Mouse (Mus musculus): Measurements from ENCODE around the gene Hnrnph1.
A peak's percentile ranks its signal among the peaks of the same experiment; 100 is the strongest.

Gene Hnrnph1

DNA sequence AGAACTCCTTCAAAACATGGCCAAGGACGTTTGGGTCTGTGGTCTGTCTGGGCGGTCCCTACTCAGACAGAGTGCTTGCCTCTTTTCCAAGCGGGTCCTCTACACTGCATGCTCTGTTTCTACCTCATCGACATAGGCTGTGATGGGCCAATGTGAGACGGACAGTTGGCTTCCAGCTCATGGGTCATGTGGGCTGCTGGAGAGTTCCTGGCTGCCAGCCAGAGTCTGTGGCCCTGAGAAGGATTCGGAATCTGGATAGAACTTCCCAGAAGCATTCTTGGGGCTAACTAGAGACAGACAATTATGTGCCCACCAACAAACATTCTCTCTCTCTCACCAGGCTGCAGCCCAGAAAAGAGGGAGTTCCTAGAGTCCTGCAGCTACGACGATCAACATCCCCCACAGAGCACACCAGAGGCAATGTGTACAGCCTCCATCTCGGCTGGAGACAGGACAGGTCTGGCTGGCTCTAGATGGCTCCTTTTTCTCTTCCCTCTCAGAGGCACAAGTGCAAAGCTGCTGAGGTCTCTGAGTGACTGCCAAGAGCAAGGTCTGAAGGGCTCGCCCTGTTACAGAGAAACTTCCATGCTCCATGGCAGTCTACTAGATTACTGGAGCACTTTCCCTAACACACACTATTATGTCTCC lies 26.7 kb downstream of the Hnrnph1 start:
- no peak for DNase-seq (ENCODE audit: low spot score)

DNA sequence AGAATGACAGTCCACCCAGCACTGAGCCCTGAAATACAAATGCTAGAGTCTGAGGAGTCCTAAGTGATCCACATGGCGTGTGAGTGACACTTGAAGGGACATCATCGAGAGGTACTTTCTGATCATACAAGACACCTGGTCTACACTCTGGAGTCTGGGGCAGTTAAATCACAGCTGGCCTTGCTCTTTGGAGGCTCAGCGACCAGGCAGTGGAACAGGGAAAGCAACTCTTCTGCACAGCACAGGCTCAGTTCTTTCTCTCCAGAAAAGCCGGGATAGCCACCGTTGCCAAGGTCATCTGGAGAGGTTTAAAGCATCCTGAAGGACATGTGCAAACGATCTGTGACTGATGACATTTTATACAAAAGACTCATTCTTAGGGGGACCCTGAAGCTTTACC lies 30.4 kb downstream of the Hnrnph1 start:
- DNase-seq (ENCODE audit: low spot score): peak; percentile 44

DNA sequence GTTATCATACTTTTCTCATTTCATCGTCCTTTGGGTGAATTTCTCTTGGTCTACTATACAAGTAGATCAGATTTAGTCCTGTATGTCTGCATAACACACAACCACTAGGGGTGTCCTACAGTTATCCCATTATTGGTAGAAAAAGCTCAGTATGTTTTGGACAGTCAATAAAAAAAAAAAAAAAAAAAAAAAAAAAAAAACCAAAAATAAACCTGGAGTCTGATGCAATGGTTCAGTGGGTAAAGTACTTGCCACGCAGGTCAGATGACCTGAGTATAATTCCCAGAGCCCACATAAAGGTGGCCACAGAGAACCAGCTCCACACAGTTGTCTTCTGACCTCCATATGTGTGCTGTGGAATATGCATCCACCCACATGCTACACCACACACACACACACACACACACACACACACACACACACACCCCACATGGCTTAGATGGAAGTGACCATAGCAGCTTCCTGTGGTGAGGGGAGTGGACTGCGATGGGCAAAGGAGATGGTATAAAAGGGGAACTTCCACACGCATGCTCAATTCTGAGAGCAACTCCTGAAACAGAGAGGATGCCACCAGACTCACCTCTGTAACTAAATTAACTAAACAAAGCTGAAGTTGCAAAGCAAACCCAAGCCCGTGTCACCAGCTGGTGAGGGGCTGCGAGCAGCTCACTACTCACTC lies 38.9 kb downstream of the Hnrnph1 start:
- DNase-seq (ENCODE audit: low spot score): no peak

DNA sequence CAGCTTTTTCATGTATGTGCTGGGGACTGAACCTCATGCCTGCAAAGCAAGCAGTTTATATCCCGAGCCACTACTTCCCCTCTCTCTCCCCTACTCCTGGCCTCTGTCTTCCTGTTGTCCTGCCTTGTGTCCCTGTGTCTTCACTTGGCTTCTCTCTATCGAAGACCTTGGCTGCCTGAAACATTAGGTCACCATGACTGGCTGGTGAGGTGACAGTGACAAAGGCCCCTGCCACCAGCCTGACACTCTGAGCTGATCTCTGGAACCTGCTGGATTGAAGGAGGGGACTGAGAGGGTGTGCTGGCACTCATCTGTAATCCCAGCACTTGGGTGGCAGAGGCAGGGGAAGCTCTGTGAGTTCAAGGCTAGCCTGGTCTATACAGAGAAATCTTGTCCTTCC lies 41.1 kb downstream of the Hnrnph1 start:
- DNase-seq (ENCODE audit: low spot score): no peak

DNA sequence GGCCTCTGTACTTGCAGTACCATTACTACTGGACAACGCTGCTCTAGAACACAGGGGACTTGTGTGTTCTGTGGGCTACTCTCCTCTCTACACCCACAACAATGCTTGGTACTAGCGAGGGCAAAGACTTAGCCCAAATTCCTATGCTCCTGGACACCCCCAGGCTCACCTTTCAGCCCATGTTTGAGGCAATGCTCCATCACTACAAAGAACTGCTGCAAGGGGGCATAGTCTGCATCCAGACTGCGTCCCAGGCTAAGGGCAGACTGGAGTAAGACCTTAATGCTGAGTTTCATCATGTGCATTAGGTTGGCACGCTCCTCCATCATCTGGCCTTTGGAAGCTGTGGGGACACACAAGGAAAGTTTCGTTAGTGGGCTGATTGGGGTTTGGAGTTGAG lies 44.7 kb downstream of the Hnrnph1 start:
- no peak for DNase-seq (ENCODE audit: low spot score)

DNA sequence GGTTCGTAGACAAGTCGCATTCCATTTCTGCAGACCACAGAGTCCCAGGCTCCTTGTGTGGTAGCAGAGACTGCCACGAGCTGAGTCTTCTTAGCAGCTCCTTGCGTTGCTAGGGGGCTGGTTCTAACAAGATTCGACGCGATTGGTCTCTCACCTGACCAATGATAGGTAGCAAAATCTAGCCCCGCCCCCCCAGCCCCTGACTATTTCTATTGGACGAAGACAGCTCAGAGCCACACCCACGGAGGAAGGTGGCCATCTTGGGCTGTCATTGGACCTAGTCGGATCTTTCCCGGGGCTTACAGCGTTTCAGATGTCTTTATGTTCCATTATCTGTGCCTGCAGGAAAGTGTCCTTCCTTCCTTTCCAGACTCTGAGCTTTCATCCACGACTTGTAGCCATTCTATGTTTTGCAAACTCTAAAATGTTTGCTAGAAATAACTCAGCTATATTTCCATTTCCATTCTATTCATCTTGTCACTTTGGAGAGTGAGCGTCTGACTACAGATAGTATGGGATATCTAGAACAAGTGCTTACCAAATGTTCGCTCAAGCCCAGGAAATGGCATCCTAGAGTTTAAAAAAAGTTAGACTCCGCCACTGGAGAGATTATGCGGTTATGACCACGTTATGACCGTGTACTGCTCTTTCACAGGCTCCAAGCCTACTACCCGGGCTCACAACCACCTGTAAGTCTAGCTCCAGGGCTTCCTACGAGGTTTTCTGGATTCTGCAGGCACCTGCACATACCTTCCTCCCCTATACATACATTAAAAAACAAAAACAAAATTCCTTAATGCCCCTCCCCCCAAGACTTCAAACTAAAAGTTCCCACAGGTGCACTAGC lies 45.4 kb downstream of the Hnrnph1 start:
- DNase-seq (ENCODE audit: low spot score): peak; percentile 97

DNA sequence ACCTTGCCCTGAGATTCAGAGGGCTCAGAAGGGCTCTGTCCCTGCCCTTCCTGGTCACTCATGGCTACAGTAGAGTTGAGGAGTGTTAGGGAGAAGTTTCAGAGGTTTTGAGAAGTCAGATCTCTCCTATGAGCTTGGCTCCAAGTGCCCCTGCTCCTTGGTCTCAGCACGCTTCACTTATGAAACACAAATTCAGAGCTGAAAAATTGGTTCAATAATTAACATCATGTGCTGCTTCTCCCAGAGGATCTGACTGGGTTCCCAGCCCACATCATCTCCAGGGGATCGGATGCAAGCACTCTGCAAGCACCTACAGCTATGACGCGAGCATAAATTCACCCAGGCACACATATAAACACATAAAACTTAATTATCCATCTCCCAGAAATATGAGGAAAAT lies 49.3 kb downstream of the Hnrnph1 start:
- DNase-seq (ENCODE audit: low spot score): no peak

DNA sequence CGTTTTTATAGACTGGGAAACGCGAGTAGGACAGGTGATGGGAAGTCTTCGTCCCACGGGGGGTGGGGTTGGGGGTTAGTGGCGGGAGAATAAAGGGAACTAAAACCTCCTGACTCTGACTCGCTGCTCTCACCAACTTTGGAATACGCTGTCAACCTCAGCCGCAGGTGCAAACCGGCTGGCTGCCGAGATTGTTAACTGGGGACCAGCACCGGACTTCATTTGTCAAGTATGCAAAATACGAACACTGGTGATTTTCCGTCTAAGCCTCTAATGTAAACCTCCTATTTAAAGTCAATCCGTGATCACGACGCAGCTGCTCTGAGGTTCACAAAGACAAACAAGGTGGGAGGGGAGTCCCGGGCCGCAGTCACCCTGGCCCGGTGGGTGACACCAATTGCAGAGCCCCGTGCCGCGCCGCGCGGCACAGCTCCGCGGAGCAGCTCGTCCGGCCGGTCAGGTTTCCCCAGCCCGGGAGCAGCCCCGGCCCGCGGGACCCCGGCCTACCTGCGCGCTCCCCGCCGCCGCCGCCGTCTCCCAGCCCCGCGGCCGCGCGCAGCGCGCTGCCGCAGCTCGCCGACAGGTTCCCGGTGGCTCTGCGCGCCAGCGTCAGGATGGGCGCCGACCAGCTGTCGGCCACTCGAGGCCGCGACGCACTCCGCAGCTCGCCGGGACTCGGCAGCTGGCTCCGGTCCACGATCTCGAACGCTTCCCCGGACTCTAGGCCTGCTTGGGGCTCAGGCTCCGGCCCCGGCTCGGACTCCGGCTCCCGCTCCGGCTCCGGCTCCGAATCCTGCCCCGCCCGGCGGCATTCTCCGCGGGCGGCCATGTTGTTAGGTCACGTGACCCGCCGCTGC lies 53.7 kb downstream of the Hnrnph1 start, which contains the start of gene Rufy1:
Gene Rufy1 (minus strand): TSS at position 849 of the 857 bp plus-strand sequence.
- peak; percentile 90 for DNase-seq (ENCODE audit: low spot score)

DNA sequence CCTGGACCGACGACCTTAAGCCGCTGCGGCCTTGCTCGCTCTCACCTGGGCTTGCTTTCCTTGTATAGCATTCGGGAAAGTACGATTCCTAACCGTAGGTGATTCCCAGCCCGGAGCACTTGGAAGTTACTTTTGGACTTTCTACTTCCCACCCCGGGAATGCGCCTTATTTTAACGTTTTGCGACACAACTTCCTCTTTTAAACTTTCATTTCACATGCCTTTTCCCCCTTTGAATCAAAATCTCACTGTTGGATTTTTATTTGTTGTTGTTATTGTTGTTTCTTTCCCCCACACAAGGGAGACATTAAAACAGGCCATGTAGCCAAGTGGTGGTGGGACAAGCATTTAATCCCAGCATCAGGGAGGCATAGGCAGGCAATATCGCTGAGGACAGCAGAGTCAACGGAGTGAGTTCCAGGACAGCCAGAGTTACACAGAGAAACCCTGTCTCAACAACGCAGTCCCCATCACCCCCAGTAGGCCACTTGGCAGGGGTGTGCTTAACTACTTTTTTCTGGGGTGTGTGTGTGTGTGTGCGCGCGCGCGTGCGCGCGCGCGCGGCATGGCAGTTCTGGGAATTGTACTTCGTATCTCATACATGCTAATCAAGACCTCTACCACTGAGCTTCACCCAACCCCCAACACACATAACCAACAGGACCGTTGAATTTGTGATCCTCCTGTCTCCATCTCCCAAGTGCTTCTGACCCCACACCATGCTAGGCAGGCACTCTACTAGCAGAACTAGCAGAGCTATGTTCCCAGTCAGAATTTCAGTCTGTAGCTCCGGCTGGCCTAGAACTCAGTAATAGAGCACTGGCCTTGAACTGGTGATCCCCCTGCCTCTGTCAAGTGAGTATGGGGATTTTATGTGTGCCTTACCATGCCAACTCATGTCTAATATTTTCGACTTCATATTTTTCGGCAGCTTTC lies 54.6 kb downstream of the Hnrnph1 start:
- DNase-seq (ENCODE audit: low spot score): peak; percentile 45

DNA sequence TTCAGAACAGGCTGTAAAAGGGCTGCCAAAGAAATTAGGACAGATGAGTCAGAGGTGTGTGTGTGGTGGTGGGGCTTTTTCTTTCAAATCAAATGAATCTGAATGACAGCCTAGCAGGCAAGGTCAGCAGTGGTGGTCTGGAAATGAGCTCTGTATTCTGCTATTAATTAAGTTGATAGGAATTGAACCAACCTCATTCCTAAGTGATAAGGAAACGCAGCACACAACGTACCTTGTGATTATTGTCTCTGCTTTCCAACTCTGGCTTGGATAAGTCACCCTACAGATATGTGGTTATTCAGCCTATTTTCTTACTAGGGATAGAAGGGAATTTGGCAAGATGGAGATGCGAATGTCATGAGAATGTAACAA lies 55.3 kb downstream of the Hnrnph1 start:
- no peak for DNase-seq (ENCODE audit: low spot score)

DNA sequence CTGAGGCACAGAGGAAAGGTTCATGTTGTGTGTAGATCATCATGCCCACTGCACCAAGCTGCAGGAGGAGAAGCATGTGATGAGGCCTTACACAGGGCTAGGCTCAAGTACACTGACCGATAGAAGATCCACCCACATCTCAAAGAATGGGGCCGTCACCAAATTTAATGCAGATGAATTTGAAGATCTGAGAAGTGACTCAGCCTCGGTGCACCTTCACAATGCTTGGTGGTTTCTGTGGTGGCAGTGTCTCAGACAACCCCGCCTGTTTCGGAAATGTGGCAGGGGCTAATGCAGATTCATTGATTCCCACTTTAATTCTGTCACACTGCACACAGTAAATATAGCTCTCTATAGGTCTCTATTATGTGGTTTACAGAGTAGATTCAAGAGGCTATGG lies 56.1 kb downstream of the Hnrnph1 start:
- no peak for DNase-seq (ENCODE audit: low spot score)
